Mouse (Mus musculus): ENCODE measurements around the gene Snx8. TPM values are rescaled to one million over a fixed set of nuclear protein-coding genes. Genes with fewer than 3 reads are reported as not detected.
A peak's percentile ranks its signal among the peaks of the same experiment; 100 is the strongest.

The Snx8 gene
- total RNA-seq (2014; fragmentation: Nextera tagmentation) (4.3 and 11.1 TPM in 2 replicates), total RNA-seq (2017) (6.6 and 8.6 TPM in 2 replicates)

- peak; percentile 93 for ATAC-seq (replicated peaks; ENCODE audit: low FRiP score, low TSS enrichment, poor library complexity, severe bottlenecking)
Measured at GRCm38 (mm10) chr5:140388588-140389576, at the start of gene Snx8. Gene Snx8 (minus strand): TSS chr5:140389262.

- no peak for ATAC-seq (replicated peaks; ENCODE audit: low FRiP score, low TSS enrichment, poor library complexity, severe bottlenecking)
Measured at GRCm38 (mm10) chr5:140425016-140425783, 36.1 kb upstream of the Snx8 start.

GRCm38 (mm10) chr5:140420616-140421015, 31.6 kb upstream of the Snx8 start:
- peak; percentile 39; the same call in 1 of the 2 replicates for ATAC-seq (replicated peaks; ENCODE audit: low FRiP score, low TSS enrichment, poor library complexity, severe bottlenecking)

DNA sequence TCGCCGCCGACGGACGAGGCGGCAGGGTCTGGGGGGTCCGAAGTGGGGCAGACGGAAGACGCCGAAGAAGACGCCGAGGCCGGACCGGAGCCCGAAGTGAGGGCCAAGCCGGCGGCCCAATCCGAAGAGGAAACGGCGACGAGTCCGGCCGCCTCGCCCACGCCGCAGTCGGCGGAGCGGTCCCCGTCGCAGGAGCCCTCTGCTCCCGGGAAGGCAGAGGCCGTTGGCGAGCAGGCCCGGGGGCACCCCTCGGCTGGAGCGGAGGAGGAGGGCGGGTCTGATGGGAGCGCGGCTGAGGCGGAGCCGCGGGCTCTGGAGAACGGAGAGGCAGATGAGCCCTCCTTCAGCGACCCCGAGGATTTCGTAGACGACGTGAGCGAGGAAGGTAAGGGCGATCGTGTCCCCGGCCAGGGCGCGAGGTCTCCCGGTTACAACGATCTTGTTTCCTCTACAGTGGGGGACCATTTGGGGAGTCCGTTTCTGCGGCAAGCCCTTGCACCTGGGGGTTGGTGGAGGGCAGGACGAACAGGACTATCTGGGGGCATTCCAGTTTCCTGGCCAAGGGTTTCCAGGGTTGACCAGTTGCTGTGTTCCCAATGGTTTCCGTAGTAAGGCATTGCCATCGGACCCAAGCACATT, 30.5 kb upstream of the Snx8 start:
- peak; percentile 27; the same call in 1 of the 2 replicates for ATAC-seq (replicated peaks; ENCODE audit: low FRiP score, low TSS enrichment, poor library complexity, severe bottlenecking)

DNA sequence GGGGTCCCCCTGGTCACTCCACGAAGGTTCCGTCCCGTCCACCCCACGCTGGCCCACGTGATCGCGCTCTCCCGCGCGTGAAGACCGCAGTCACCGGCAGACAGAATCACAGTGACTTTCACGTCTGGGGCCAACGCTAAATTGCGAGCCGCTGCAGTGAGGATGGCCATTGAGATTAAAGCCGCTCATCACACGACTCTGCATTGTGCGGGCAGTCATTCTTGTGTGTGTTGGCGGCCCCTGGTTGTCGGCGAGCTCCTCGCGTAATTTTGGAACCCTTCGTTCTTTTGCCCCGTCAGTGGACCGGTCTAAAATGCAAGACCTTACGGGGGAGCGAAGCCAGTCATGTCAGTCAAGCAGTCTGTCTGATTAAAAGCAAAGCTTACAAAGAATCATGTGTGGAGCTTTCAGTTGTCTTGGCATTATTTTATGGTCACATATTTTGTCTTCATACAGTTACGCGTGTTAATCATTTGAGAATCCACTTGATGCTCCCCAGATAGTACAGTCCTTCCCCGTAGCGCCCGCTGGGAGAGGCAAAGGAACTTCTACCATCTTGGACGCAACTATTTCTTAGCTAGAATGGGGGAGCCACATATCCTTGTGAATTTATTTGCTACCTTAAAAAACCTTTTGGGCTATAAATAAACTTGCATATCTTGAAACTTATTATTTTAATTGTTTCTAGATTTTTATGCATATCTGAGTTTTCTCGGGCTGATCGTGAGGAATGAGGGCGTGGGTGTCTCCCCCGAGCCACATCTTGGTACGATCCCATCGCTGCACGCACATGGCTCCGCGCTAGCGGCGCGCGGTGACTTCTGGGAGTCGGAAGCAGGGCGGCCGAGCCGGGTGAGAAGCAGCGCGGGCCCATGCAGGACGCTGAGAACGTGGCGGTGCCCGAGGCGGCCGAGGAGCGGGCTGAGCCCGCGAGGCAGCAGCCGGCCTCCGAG, 29.7 kb upstream of the Snx8 start, which contains the start of gene Eif3b:
Gene Eif3b, plus strand, starts transcription at position 840 of the 953 bp plus-strand sequence.
- ATAC-seq (replicated peaks; ENCODE audit: low FRiP score, low TSS enrichment, poor library complexity, severe bottlenecking) = peak; percentile 77

DNA sequence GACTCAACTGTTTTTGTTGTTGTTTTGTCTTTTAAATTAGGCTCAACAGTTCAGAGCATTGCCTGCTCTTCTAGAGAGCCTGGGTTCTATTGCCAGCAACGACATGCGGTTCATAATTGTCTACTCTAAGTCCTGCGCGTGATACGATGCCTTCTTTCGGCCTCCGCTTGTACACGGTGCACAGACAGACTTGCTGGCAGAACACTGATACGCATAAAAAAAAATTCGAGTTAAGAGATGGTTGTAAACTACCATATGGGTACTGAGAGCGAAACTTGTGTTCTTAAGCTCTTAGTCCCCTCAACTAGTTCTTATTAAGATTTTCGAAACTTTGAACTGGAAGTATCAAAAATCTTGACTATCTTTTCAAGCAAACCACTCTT, 29.0 kb upstream of the Snx8 start:
- ATAC-seq (replicated peaks; ENCODE audit: low FRiP score, low TSS enrichment, poor library complexity, severe bottlenecking) = peak; percentile 16

- no peak for ATAC-seq (replicated peaks; ENCODE audit: low FRiP score, low TSS enrichment, poor library complexity, severe bottlenecking)
Measured at GRCm38 (mm10) chr5:140414647-140415046, 25.6 kb upstream of the Snx8 start.

GRCm38 (mm10) chr5:140411339-140411738, 22.3 kb upstream of the Snx8 start:
- peak; percentile 90 for ATAC-seq (replicated peaks; ENCODE audit: low FRiP score, low TSS enrichment, poor library complexity, severe bottlenecking)

- no peak for ATAC-seq (replicated peaks; ENCODE audit: low FRiP score, low TSS enrichment, poor library complexity, severe bottlenecking)
Measured at GRCm38 (mm10) chr5:140408801-140409200, 19.7 kb upstream of the Snx8 start.

DNA sequence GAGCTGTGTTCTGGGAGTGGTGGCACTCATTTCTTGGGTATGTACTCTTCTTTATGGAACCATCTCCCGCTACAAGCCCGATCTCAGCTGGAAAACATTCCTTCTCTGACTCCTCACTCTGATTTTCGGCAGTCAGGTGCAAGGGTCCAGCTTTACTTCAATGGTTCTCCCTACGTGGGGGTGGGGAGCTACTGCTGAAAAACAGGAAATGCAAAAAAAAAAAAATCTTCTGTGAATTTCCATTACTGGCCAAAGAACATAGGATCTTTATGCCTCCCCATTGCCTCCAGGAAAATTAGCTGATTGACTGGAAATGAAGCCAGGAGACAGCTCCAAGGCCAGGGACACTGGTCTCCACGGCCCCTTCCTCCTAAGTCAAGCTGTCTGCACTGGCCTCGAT, 17.6 kb upstream of the Snx8 start:
- no peak for ATAC-seq (replicated peaks; ENCODE audit: low FRiP score, low TSS enrichment, poor library complexity, severe bottlenecking)

DNA sequence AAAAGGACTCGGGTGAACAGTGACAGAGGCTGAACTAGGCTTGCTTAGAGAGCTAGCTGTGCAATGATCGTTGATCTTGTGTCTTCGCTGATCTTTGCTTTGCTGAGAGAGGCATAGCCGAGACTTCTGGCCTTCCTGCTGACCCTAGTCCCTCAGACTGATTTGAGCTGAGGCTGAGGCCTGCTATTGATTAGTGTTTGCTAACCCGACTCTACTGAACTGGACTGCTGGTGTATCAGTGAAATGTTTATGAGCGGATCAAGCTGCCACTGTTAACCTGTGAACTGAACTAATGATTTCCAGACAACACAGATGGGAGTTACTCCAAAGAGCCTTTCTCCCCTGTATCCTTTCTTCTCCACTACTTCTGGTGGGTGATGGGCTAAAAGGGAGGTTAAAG, 16.1 kb upstream of the Snx8 start:
- ATAC-seq (replicated peaks; ENCODE audit: low FRiP score, low TSS enrichment, poor library complexity, severe bottlenecking) = no peak

GRCm38 (mm10) chr5:140402640-140403270, 13.7 kb upstream of the Snx8 start:
- no peak for ATAC-seq (replicated peaks; ENCODE audit: low FRiP score, low TSS enrichment, poor library complexity, severe bottlenecking)

GRCm38 (mm10) chr5:140396166-140396940, 7.3 kb upstream of the Snx8 start:
- ATAC-seq (replicated peaks; ENCODE audit: low FRiP score, low TSS enrichment, poor library complexity, severe bottlenecking) = peak; percentile 65; the same call in 1 of the 2 replicates

- ATAC-seq (replicated peaks; ENCODE audit: low FRiP score, low TSS enrichment, poor library complexity, severe bottlenecking) = no peak
Measured at GRCm38 (mm10) chr5:140392701-140393100, 3.6 kb upstream of the Snx8 start.

GRCm38 (mm10) chr5:140391981-140392380, 2.9 kb upstream of the Snx8 start:
- no peak for ATAC-seq (replicated peaks; ENCODE audit: low FRiP score, low TSS enrichment, poor library complexity, severe bottlenecking)

DNA sequence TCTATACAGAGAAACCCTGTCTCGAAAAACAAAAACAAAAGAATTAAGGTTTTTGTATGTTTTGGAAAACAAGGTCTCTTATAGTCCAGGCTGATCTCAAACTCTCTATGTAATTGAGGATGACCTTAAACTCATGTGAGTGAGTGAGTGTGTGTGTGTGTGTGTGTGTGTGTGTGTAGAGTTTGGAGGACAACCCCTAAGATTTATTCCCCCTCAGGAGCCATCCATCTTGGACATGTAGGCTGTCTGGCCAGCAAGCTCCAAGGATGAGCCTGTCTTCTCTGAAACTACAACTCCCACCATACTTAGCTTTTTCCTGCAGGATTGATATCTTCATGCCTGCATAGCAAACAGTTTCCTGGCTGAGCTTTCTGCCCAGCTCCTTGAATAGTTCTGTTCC, 2.4 kb upstream of the Snx8 start:
- ATAC-seq (replicated peaks; ENCODE audit: low FRiP score, low TSS enrichment, poor library complexity, severe bottlenecking) = no peak

DNA sequence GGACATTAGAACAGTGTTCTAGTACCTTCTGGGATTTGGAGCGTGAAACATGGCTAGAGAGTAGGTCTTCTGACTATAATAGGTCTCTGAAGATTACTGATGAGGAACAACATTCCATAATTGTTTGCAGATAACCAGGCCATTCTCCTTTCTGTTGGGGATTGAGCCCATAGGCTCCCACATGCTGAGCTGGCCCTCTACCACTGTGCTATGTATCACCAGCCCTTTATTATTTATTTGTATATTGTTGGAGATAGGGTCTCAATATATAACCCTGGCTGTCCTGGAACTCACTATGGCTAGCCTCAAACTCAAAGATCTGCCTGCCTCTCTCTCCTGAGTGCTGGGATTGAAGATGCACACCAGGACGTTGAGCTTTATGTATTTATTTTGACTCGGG, 585 bp upstream of the Snx8 start:
- ATAC-seq (replicated peaks; ENCODE audit: low FRiP score, low TSS enrichment, poor library complexity, severe bottlenecking) = no peak
